Mouse (Mus musculus) ES-Bruce4 (cell line): ENCODE measurements around the gene Traip. TPM values are rescaled to one million over a fixed set of nuclear protein-coding genes. Genes with fewer than 3 reads are reported as not detected.
A peak's percentile ranks its signal among the peaks of the same experiment; 100 is the strongest.

ENCODE experiments used
- H3K27ac ChIP-seq: 2 replicates; pipeline ENCODE4 v1.5.1; 2012; ENCODE audit warnings: low read length, inconsistent platforms; ENCODE audit not compliant: insufficient read depth
- H3K27me3 ChIP-seq: 2 replicates; pipeline ENCODE4 v1.6.1; 2012; ENCODE audit warnings: mild to moderate bottlenecking, low read length, inconsistent platforms; ENCODE audit not compliant: control insufficient read depth, poor library complexity, insufficient read depth, severe bottlenecking
- H3K36me3 ChIP-seq: 2 replicates; pipeline ENCODE4 v1.6.1; 2012; ENCODE audit warnings: inconsistent platforms, mild to moderate bottlenecking, low read length, moderate library complexity; ENCODE audit not compliant: control insufficient read depth, poor library complexity, insufficient read depth, severe bottlenecking
- H3K4me1 ChIP-seq: one replicate; pipeline ENCODE4 v1.8.1; 2011; ENCODE audit warnings: low read length; ENCODE audit not compliant: control insufficient read depth, insufficient read depth
- H3K4me3 ChIP-seq: 2 replicates; pipeline ENCODE4 v1.5.1; 2011; ENCODE audit warnings: low read depth, mild to moderate bottlenecking, low read length
- H3K9ac ChIP-seq: 2 replicates; pipeline ENCODE4 v1.6.1; 2012; ENCODE audit warnings: low read depth, mild to moderate bottlenecking, inconsistent platforms; ENCODE audit not compliant: poor library complexity, severe bottlenecking
- H3K9me3 ChIP-seq: replicated peaks from 2 replicates; pipeline ENCODE4 v1.6.1; 2012; ENCODE audit warnings: mild to moderate bottlenecking, low read length, inconsistent platforms; ENCODE audit not compliant: control insufficient read depth, poor library complexity, insufficient read depth, severe bottlenecking
- CTCF ChIP-seq: IDR thresholded peaks from one replicate; pipeline ENCODE4 v1.8.1; 2011; ENCODE audit warnings: low read depth, low read length
- EP300 ChIP-seq: IDR thresholded peaks from 2 replicates; pipeline ENCODE4 v1.6.1; 2011; ENCODE audit warnings: low read depth, low read length; ENCODE audit not compliant: insufficient read depth
- POLR2A ChIP-seq: IDR thresholded peaks from one replicate; pipeline ENCODE4 v1.8.1; 2011; ENCODE audit warnings: low read length; ENCODE audit not compliant: insufficient read depth
- polyA plus RNA-seq: library from polyadenylated mRNA; stranded (reverse); fragments of >200 nt; gene quantifications from 2 replicates; pipeline ENCODE4 v1.2.4, GENCODE M21; 2011; ENCODE audit warnings: low read depth; ENCODE audit not compliant: missing spikeins, insufficient read depth, insufficient read length

The Traip gene
- polyA plus RNA-seq, 1 experiment: 20.4 TPM

DNA sequence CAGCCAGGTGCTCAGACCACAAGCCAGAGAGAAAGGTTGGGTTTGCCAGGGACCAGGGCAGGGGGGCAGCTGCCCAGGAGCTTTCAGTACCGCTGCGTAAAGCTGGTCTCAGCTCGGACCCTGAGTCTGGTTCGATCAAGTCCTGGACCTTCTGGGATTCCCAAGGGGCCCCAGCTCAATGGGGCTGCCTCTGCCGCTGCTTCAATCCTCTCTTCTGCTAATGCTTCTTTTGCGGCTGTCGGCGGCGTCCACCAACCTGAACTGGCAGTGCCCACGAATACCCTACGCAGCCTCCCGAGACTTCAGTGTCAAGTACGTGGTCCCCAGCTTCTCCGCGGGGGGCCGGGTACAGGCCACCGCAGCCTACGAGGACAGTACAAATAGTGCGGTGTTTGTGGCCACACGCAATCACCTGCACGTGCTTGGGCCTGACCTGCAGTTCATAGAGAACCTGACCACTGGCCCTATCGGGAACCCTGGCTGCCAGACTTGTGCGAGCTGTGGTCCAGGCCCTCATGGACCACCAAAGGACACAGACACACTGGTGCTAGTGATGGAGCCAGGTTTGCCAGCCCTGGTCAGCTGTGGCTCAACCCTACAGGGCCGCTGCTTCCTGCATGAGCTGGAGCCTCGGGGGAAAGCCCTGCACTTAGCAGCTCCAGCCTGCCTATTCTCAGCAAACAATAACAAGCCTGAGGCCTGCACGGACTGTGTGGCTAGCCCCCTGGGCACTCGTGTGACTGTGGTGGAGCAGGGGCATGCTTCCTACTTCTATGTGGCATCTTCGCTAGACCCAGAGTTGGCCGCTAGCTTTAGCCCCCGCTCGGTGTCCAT lies 42.8 kb upstream of the Traip start:
- Histone ChIP-seq H3K9ac (peak overlapping the region; percentile 32; the same call in 1 of the 2 replicates), H3K9me3 (no peaks in the 10 kb centered on the region), H3K27ac (no peak overlapping the region), H3K36me3 (no peaks in the 10 kb centered on the region), H3K4me3 (peak overlapping the region; percentile 67), H3K27me3 (no peaks in the 10 kb centered on the region), H3K4me1 (peaks cover 2% of the 10 kb centered on the region)
- TF ChIP-seq POLR2A: no peak

- Histone ChIP-seq H3K4me1 (peaks cover 2% of the 10 kb centered on the region), H3K27me3 (no peaks in the 10 kb centered on the region), H3K4me3 (no peak overlapping the region), H3K9me3 (no peaks in the 10 kb centered on the region), H3K36me3 (no peaks in the 10 kb centered on the region), H3K9ac (no peak overlapping the region), H3K27ac (no peak overlapping the region)
- TF ChIP-seq EP300 (no peak), CTCF (no peak), POLR2A (no peak)
Observed at GRCm38 (mm10) chr9:107907801-107908120, 42.2 kb upstream of the Traip start.

GRCm38 (mm10) chr9:107908410-107909158 lies 41.4 kb upstream of the Traip start:
- Histone ChIP-seq H3K9me3 (no peaks in the 10 kb centered on the region), H3K27ac (no peak overlapping the region), H3K9ac (no peak overlapping the region), H3K4me3 (no peak overlapping the region), H3K4me1 (peaks cover 2% of the 10 kb centered on the region), H3K27me3 (no peaks in the 10 kb centered on the region), H3K36me3 (no peaks in the 10 kb centered on the region)
- TF ChIP-seq POLR2A (no peak), EP300 (no peak), CTCF (no peak)

- Histone ChIP-seq H3K9ac (no peak overlapping the region), H3K4me3 (no peak overlapping the region), H3K27me3 (no peaks in the 10 kb centered on the region), H3K4me1 (peaks cover 2% of the 10 kb centered on the region), H3K9me3 (no peaks in the 10 kb centered on the region), H3K36me3 (no peaks in the 10 kb centered on the region), H3K27ac (no peak overlapping the region)
- TF ChIP-seq POLR2A (no peak), CTCF (no peak), EP300 (no peak)
Observed at GRCm38 (mm10) chr9:107910025-107910769, 39.7 kb upstream of the Traip start.

DNA sequence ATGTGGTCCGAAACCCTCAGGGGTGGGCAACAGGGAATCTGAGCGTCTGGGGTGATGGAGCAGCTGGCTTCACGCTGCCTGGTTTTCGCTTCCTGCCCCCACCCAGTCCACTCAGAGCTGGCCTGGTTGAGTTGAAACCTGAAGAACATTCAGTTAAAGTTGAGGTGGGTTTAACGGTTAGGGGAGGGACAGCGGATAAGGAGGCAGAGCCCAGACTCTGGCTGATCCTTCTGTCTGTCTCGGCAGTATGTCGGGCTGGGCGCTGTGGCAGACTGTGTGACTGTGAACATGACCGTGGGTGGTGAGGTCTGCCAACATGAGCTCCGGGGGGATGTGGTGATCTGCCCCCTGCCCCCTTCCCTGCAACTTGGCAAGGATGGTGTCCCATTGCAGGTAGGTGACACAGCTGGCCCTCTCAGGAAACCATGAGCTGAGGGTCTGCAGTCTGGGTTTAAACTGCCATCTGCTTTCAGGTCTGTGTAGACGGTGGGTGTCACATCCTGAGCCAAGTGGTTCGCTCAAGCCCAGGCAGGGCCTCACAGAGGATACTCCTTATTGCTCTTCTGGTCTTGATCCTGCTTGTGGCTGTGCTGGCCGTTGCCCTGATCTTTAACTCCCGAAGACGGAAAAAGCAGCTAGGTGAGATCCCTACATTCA lies 35.0 kb upstream of the Traip start:
- Histone ChIP-seq H3K36me3 (no peaks in the 10 kb centered on the region), H3K4me1 (peaks cover 2% of the 10 kb centered on the region), H3K4me3 (no peak overlapping the region), H3K27ac (no peak overlapping the region), H3K9ac (no peak overlapping the region), H3K9me3 (no peaks in the 10 kb centered on the region), H3K27me3 (no peaks in the 10 kb centered on the region)
- no peak for TF ChIP-seq CTCF
- TF ChIP-seq POLR2A: no peak
- no peak for TF ChIP-seq EP300
